Mouse (Mus musculus) ES-Bruce4 (cell line): ENCODE measurements around the gene Gpr88.

Experiments used
- CTCF ChIP-seq: IDR thresholded peaks from one replicate; pipeline ENCODE4 v1.8.1; 2011; ENCODE audit warnings: low read depth, low read length
- EP300 ChIP-seq: IDR thresholded peaks from 2 replicates; pipeline ENCODE4 v1.6.1; 2011; ENCODE audit warnings: low read depth, low read length; ENCODE audit not compliant: insufficient read depth

GRCm38 (mm10) chr3:116204643-116205042 lies 48.7 kb downstream of the Gpr88 start:
- TF ChIP-seq EP300 = no peak
- TF ChIP-seq CTCF = no peak
